Mouse (Mus musculus): Measurements from ENCODE around the gene Abhd16a. TPM values are rescaled to one million over a fixed set of nuclear protein-coding genes. Genes with fewer than 3 reads are reported as not detected.
A peak's percentile ranks its signal among the peaks of the same experiment; 100 is the strongest.
"Not testable (repeated sequence)": the region's sequence is repeated elsewhere in the genome, so short reads cannot be mapped to it uniquely, and the experiment has no call there.

Abhd16a gene
- polyA plus RNA-seq, 1 experiment from 2014 or later = 52.6 TPM

GRCm38 (mm10) chr17:35115046-35116019 lies 26.3 kb downstream of the Abhd16a start, which contains the start of gene Ly6g5b:
Ly6g5b (minus strand) TSS chr17:35115428.
- H3K4me3 ChIP-seq (ENCODE audit: low read depth, low read length) = no peak within 1 kb of the TSS
- H3K9ac ChIP-seq (ENCODE audit: low read length) = no peak within 1 kb of the TSS
- 92% methylated on average over 8 of the region's 8 CpGs for WGBS
- no peaks in the 10 kb centered on the region for H3K27me3 ChIP-seq (ENCODE audit: control insufficient read depth, insufficient read depth, low read length)
- ATAC-seq (replicated peaks; ENCODE audit: low FRiP score) = no peak
- H3K36me3 ChIP-seq (ENCODE audit: control insufficient read depth, insufficient read depth, low read length) = peaks cover 16% of the 10 kb centered on the region; the same call in 1 of the 2 replicates
- H3K4me1 ChIP-seq (replicated peaks; ENCODE audit: control insufficient read depth, insufficient read depth, low read length) = peaks cover 3% of the 10 kb centered on the region; the same call in 1 of the 2 replicates
- H3K9me3 ChIP-seq (ENCODE audit: control insufficient read depth, low read length) = no peaks in the 10 kb centered on the region
- H3K4me2 ChIP-seq (ENCODE audit: low read depth, low read length, severe bottlenecking) = no peak within 1 kb of the TSS
- no peak for DNase-seq (ENCODE audit: low spot score)
- H3K27ac ChIP-seq (ENCODE audit: low read depth, low read length) = no peak within 1 kb of the TSS

DNA sequence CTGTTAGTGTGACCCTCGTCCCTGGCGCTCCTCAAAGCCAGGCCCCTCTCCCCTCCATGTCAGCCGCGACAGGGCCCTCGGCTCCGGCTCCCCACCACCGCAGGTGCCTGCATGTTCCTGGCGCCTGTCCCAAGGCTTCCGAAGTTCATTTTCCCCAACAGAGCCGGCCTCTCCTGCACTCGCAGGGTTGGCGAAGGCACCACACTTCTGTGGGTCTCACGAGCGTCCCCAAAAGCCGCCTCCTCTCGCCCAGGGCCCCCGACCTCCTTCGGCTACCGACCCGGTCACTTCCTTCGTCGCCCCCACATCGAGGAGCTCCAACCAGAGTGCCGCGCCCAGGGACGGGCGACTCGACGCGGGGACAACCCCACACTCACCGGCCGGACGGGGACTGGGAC lies 31.7 kb downstream of the Abhd16a start:
- Histone ChIP-seq H3K36me3 (ENCODE audit: control insufficient read depth, insufficient read depth, low read length) (peaks cover 13% of the 10 kb centered on the region; the same call in 1 of the 2 replicates), H3K4me3 (ENCODE audit: low read depth, low read length) (peak overlapping the region; percentile 81), H3K4me1 (replicated peaks; ENCODE audit: control insufficient read depth, insufficient read depth, low read length) (peaks cover 8% of the 10 kb centered on the region; the same call in 1 of the 2 replicates), H3K9ac (ENCODE audit: low read length) (peak overlapping the region; percentile 88), H3K9me3 (ENCODE audit: control insufficient read depth, low read length) (no peaks in the 10 kb centered on the region), H3K4me2 (ENCODE audit: low read depth, low read length, severe bottlenecking) (peak overlapping the region; percentile 98), H3K27ac (ENCODE audit: low read depth, low read length) (no peak overlapping the region), H3K27me3 (ENCODE audit: control insufficient read depth, insufficient read depth, low read length) (no peaks in the 10 kb centered on the region)
- under 1% methylated on average over 33 of the region's 33 CpGs for WGBS
- DNase-seq (ENCODE audit: low spot score) (no peak), ATAC-seq (replicated peaks; ENCODE audit: low FRiP score) (no peak)

DNA sequence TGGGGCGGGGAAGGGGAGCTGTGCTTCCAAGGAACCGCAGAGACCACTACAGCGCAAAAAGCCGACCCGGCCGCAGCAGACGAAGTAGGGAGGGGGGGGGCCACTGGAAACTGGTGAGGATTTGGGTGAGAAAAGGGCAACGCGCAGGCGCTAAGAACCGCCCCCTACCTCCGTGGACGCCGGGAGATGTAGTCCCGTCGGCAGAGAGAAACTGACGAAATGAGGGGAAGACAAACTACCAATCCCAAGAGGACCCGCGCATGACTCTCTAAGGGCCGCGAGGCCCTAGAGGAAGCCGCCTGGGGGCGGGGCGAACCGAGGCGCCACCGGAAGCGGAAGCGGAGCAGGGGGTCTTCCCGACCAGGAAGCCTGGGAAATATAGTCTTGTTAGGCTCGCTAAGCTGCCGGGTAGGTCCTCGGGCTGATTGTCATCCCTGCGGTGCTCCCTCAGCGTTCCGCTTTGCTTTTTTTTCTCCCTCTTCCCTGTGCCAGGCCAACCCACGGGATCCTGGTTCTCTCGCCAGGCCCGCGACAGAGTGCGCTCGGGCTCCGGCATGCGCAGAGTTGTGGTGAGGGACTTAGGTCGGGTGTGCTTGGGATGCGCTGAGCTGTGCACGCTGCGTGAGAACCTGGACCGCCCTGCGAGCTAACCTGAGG lies 32.2 kb downstream of the Abhd16a start, which contains the start of gene Gpank1:
Gene Gpank1 (plus strand): TSS at position 313 of the 657 bp plus-strand sequence.
- Histone ChIP-seq H3K4me2 (ENCODE audit: low read depth, low read length, severe bottlenecking) (peak within 1 kb of the TSS; percentile 98), H3K27me3 (ENCODE audit: control insufficient read depth, insufficient read depth, low read length) (no peaks in the 10 kb centered on the region), H3K4me1 (replicated peaks; ENCODE audit: control insufficient read depth, insufficient read depth, low read length) (peaks cover 8% of the 10 kb centered on the region; the same call in 1 of the 2 replicates), H3K9ac (ENCODE audit: low read length) (peak within 1 kb of the TSS; percentile 88), H3K4me3 (ENCODE audit: low read depth, low read length) (peak within 1 kb of the TSS; percentile 81), H3K27ac (ENCODE audit: low read depth, low read length) (peak within 1 kb of the TSS; percentile 90), H3K36me3 (ENCODE audit: control insufficient read depth, insufficient read depth, low read length) (peaks cover 10% of the 10 kb centered on the region; the same call in 1 of the 2 replicates), H3K9me3 (ENCODE audit: control insufficient read depth, low read length) (no peaks in the 10 kb centered on the region)
- DNase-seq (ENCODE audit: low spot score) (peak; percentile 98), ATAC-seq (replicated peaks; ENCODE audit: low FRiP score) (peak; percentile 92)
- WGBS = under 1% methylated on average over 50 of the region's 50 CpGs

GRCm38 (mm10) chr17:35121871-35122303 lies 32.8 kb downstream of the Abhd16a start, which contains the start of gene Csnk2b:
Csnk2b (minus strand) TSS chr17:35122053.
- WGBS = under 1% methylated on average over 19 of the region's 19 CpGs
- DNase-seq (ENCODE audit: low spot score) = peak; percentile 69
- Histone ChIP-seq H3K9me3 (ENCODE audit: control insufficient read depth, low read length) (no peaks in the 10 kb centered on the region), H3K36me3 (ENCODE audit: control insufficient read depth, insufficient read depth, low read length) (peaks cover 9% of the 10 kb centered on the region; the same call in 1 of the 2 replicates), H3K4me2 (ENCODE audit: low read depth, low read length, severe bottlenecking) (peak within 1 kb of the TSS; percentile 98), H3K4me3 (ENCODE audit: low read depth, low read length) (peak within 1 kb of the TSS; percentile 81), H3K9ac (ENCODE audit: low read length) (peak within 1 kb of the TSS; percentile 88), H3K27ac (ENCODE audit: low read depth, low read length) (peak within 1 kb of the TSS; percentile 90), H3K27me3 (ENCODE audit: control insufficient read depth, insufficient read depth, low read length) (no peaks in the 10 kb centered on the region), H3K4me1 (replicated peaks; ENCODE audit: control insufficient read depth, insufficient read depth, low read length) (peaks cover 13% of the 10 kb centered on the region; the same call in 1 of the 2 replicates)
- ATAC-seq (replicated peaks; ENCODE audit: low FRiP score) = no peak

GRCm38 (mm10) chr17:35123287-35123686 lies 34.2 kb downstream of the Abhd16a start:
- peaks cover 15% of the 10 kb centered on the region; the same call in 1 of the 2 replicates for H3K4me1 ChIP-seq (replicated peaks; ENCODE audit: control insufficient read depth, insufficient read depth, low read length)
- H3K9ac ChIP-seq (ENCODE audit: low read length); H3K36me3 ChIP-seq (ENCODE audit: control insufficient read depth, insufficient read depth, low read length); H3K9me3 ChIP-seq (ENCODE audit: control insufficient read depth, low read length); H3K27me3 ChIP-seq (ENCODE audit: control insufficient read depth, insufficient read depth, low read length); H3K4me2 ChIP-seq (ENCODE audit: low read depth, low read length, severe bottlenecking); DNase-seq (ENCODE audit: low spot score); H3K27ac ChIP-seq (ENCODE audit: low read depth, low read length); ATAC-seq (replicated peaks; ENCODE audit: low FRiP score); H3K4me3 ChIP-seq (ENCODE audit: low read depth, low read length): not testable (repeated sequence)
- 89% methylated on average over 9 of the region's 9 CpGs for WGBS

DNA sequence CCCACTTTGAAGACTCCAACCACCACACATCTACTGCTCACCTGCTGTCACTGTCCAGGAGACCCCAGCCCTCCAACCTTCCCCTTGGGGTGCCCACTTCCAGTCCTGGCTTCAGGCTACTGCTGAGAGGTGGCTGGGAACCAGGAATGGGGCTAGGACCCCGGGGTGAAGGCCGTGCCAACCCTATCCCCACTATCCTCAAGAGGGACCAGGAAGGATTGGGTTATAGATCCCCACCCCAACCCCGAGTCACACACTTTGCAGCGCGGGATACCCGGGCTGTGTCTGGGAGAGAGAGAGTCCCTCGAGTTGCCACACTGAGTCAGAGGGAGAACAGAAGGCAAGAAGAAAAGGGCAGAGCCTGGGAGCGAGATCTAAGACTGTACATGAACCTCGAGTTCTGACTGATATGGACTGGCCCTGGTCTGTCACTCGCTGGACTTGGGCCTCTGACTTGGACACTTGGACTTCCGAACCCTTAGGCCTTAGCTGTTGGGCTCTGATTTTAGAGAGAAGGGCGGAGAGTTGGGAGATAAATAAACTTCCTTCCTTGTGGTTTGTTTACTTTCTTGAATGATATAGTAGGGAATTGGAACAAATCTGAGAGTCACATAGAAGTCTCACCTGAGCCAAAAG lies 35.3 kb downstream of the Abhd16a start:
- ATAC-seq (replicated peaks; ENCODE audit: low FRiP score); DNase-seq (ENCODE audit: low spot score); H3K27me3 ChIP-seq (ENCODE audit: control insufficient read depth, insufficient read depth, low read length); H3K4me2 ChIP-seq (ENCODE audit: low read depth, low read length, severe bottlenecking); H3K27ac ChIP-seq (ENCODE audit: low read depth, low read length); H3K4me3 ChIP-seq (ENCODE audit: low read depth, low read length); H3K9ac ChIP-seq (ENCODE audit: low read length); H3K36me3 ChIP-seq (ENCODE audit: control insufficient read depth, insufficient read depth, low read length); H3K9me3 ChIP-seq (ENCODE audit: control insufficient read depth, low read length): not testable (repeated sequence)
- peaks cover 15% of the 10 kb centered on the region; the same call in 1 of the 2 replicates for H3K4me1 ChIP-seq (replicated peaks; ENCODE audit: control insufficient read depth, insufficient read depth, low read length)
- 92% methylated on average over 12 of the region's 12 CpGs for WGBS

DNA sequence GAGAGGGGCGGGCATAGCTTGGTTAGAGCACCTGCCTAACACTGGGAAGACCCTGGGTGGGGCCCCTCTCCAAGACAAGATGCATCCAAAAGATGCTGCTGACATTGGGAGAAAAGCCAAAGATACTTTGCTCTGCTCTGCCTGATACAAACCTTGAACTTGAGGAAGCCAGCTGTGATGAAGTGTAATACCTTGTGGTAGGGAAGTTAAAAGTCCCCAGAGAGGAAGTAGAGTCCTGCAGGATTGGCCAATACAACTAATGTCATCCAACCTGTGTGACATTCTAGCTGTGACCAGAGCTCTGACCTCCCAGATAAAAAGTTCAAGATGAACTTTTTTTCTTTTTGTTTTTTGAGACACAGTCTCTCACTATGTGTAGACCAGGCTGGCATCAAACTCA lies 36.0 kb downstream of the Abhd16a start:
- Histone ChIP-seq H3K4me1 (replicated peaks; ENCODE audit: control insufficient read depth, insufficient read depth, low read length) (peaks cover 14% of the 10 kb centered on the region; the same call in 1 of the 2 replicates), H3K36me3 (ENCODE audit: control insufficient read depth, insufficient read depth, low read length) (no peaks in the 10 kb centered on the region)
- WGBS = 89% methylated on average over 1 of the region's 1 CpGs

DNA sequence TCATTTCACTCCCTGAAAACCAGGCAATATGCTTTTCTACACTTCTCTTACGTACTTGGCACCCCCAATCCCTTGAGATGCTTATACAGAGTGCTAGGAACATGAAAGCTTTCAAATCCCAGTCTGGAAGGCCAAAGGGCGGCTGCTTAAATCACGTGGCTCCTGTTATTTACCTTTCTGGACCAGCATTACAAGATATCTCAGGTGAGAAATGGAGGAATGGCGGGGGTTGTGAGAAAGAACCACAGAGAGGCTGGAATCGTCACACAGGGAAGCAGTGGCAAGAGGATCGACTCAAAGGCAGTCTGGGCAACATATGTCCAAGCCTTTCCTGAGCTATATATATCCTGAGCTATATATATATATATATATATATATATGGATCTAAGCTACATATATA lies 36.5 kb downstream of the Abhd16a start:
- peaks cover 11% of the 10 kb centered on the region; the same call in 1 of the 2 replicates for H3K4me1 ChIP-seq (replicated peaks; ENCODE audit: control insufficient read depth, insufficient read depth, low read length)
- DNase-seq (ENCODE audit: low spot score) (no peak), ATAC-seq (replicated peaks; ENCODE audit: low FRiP score) (no peak)
- WGBS = 36% methylated on average over 6 of the region's 6 CpGs
- 0 out of 2 replicates have a peak overlapping the region, but pooled peaks have one; percentile 37 for H3K27ac ChIP-seq (ENCODE audit: low read depth, low read length)
- H3K9ac ChIP-seq (ENCODE audit: low read length) = peak overlapping the region; percentile 84; the same call in 1 of the 2 replicates
- H3K4me3 ChIP-seq (ENCODE audit: low read depth, low read length) = peak overlapping the region; percentile 65
- H3K9me3 ChIP-seq (ENCODE audit: control insufficient read depth, low read length) = no peaks in the 10 kb centered on the region
- no peaks in the 10 kb centered on the region for H3K36me3 ChIP-seq (ENCODE audit: control insufficient read depth, insufficient read depth, low read length)
- H3K4me2 ChIP-seq (ENCODE audit: low read depth, low read length, severe bottlenecking) = peak overlapping the region; percentile 83
- no peaks in the 10 kb centered on the region for H3K27me3 ChIP-seq (ENCODE audit: control insufficient read depth, insufficient read depth, low read length)

More for the DNA sequence above, 36.0 kb downstream of the Abhd16a start:
- DNase-seq (ENCODE audit: low spot score) = no peak
- Histone ChIP-seq H3K9me3 (ENCODE audit: control insufficient read depth, low read length) (no peaks in the 10 kb centered on the region), H3K27me3 (ENCODE audit: control insufficient read depth, insufficient read depth, low read length) (no peaks in the 10 kb centered on the region), H3K9ac (ENCODE audit: low read length) (no peak overlapping the region), H3K27ac (ENCODE audit: low read depth, low read length) (no peak overlapping the region), H3K4me3 (ENCODE audit: low read depth, low read length) (no peak overlapping the region), H3K4me2 (ENCODE audit: low read depth, low read length, severe bottlenecking) (no peak overlapping the region)
- ATAC-seq (replicated peaks; ENCODE audit: low FRiP score) = no peak

Data from forebrain, embryonic 11.5 days (tissue).